Mouse (Mus musculus): ENCODE results near the gene Dnmt3a.
A peak's percentile ranks its signal among the peaks of the same experiment; 100 is the strongest.

Dnmt3a gene

GRCm38 (mm10) chr12:3855762-3856501 lies 50.1 kb downstream of the Dnmt3a start:
- DNase-seq (ENCODE audit: low spot score): no peak

GRCm38 (mm10) chr12:3856748-3857147 lies 50.9 kb downstream of the Dnmt3a start:
- no peak for DNase-seq (ENCODE audit: low spot score)

DNA sequence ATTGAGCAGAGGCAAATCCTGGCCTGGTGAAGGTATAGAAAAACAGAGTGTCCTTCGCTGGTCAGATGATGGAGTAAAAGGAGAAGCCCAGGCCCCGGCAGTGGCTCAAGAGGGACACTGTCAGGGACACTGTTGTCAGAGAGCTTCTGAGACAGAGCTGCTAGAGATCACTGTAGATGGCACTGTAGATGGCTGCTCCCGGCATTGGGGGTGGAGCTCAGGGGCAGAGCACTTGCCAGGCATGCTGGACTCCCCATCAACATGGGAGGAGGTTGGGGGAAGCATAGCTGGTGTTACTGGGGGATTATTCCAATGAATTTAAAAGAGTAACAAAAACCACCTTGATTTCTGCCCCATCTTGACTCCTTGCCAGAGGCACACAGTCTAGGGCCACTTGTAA lies 51.4 kb downstream of the Dnmt3a start:
- no peak for DNase-seq (ENCODE audit: low spot score)

- no peak for DNase-seq (ENCODE audit: low spot score)
Observed at GRCm38 (mm10) chr12:3857773-3858172, 52.0 kb downstream of the Dnmt3a start.

- no peak for DNase-seq (ENCODE audit: low spot score)
Observed at GRCm38 (mm10) chr12:3858754-3859153, 52.9 kb downstream of the Dnmt3a start.

GRCm38 (mm10) chr12:3859545-3859944 lies 53.7 kb downstream of the Dnmt3a start:
- DNase-seq (ENCODE audit: low spot score): no peak

DNA sequence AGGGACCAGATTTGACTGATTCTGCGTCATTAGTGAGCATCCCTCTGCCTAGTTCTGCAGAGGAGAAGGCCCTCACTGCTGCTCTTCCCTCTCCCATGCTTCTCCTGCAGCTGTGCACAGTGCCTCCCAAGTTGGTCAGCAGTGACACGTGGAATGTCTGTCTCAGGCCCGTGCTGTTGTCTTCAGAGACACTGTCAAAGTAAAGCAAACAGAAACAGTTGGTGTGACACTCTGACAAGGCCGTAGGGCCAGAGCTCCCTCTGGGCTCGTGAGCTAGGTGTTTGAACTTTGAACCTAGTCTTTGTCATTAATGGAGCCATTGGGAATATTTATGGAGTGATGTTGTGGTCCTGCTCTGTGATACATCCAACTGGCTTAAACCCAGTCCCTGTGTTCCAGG lies 54.2 kb downstream of the Dnmt3a start:
- no peak for DNase-seq (ENCODE audit: low spot score)

- no peak for DNase-seq (ENCODE audit: low spot score)
Observed at GRCm38 (mm10) chr12:3861665-3862228, 55.9 kb downstream of the Dnmt3a start.

DNA sequence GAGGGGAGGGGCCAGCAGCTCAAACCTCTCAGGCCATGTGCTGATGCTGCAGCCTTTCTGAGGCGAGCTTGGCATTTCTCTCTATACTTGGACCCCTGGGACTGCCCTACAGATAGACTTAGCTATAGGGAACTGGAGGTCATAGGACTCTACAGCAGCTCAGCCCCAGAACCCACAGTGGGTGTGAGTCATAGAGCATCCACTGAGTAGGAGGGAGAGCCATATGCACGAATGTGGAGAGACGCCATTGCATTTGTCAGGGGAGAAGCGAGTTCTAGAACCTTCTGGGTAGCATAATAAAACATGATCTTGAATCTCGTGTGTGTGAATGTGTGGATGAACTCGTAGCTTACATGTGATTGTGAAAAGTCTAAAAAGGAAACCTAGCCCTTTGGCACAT lies 56.4 kb downstream of the Dnmt3a start:
- no peak for DNase-seq (ENCODE audit: low spot score)

DNA sequence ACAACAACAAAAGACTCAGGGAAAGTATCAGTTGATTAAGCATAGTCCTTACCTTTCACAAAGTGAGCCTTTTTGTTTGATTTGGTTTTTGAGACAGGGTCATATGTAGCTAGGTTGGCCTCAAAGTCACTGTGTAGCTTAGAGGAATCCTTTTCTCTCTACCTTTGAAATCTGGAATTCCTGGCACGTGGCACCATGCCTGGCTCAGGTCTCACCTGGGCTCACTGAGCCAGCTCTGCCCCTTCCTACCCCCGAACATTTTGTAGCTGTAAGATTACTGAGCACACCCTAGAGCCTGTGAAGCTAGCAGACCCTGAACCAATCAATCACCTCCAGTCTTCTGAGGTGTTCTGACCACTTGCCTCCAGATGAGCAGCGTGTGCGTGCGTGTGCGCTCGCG lies 58.4 kb downstream of the Dnmt3a start:
- DNase-seq (ENCODE audit: low spot score): no peak

- no peak for DNase-seq (ENCODE audit: low spot score)
Observed at GRCm38 (mm10) chr12:3865594-3865993, 59.8 kb downstream of the Dnmt3a start.

- no peak for DNase-seq (ENCODE audit: low spot score)
Observed at GRCm38 (mm10) chr12:3866654-3867370, 61.0 kb downstream of the Dnmt3a start.

- DNase-seq (ENCODE audit: low spot score): no peak
Observed at GRCm38 (mm10) chr12:3868115-3868514, 62.3 kb downstream of the Dnmt3a start.

DNA sequence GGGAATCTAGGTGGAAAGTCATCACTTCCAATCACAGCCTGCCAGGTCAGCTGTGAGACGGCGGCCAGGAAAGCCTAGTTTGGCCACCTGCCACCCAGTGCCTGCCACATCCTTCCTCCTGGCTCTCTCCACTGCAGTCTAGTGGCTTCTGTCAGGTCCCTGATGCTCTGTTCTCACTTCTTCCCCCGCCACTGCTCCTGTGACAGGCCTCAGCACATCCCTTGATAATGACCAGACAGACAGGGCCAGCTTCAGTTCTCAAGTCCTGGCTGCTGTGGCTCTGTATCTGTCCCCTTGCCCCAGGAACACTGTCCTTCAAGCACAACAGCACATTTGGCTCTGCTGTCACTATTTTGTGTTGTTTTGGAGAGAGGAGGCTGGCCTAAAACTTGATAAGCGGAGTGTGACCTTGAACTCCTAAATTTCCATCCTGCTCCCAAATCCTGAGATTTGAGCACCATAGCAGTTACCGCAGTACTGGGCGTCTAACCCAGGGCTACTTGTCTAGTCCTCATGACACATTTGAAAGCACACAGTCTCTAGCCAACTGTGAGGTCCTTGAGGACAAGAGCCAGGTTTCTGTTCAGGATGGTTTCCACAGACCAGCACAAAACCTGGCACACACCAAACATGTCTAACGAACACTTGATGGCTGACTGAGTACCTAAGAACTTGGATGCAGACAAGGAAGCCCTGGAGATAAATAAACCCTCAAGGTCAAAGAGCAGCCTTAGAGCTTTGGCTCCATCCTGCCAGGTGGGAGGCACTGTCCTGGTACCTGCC lies 63.1 kb downstream of the Dnmt3a start:
- no peak for DNase-seq (ENCODE audit: low spot score)

DNA sequence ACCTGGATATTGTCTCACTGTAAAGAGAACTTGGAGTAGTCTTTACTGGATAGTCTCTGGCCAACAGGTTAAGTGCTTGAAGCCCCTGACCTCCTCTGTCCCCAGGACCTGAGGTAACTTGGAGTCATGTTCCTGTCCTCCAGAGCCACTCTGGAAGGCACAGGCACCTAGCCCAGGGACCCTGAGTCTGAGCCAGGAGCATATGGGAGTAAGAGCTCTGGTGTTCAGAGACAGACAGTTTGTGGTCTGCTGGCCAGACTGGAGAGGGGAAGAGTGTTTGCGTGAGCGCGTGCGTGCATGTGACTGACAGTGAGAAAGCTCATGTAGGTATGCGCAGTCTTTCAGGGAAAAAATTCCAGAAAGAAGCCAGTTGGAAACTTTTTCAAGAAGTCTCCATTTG lies 64.2 kb downstream of the Dnmt3a start:
- DNase-seq (ENCODE audit: low spot score): no peak

- DNase-seq (ENCODE audit: low spot score): peak; percentile 19
Observed at GRCm38 (mm10) chr12:3870859-3871462, 65.2 kb downstream of the Dnmt3a start.

DNA sequence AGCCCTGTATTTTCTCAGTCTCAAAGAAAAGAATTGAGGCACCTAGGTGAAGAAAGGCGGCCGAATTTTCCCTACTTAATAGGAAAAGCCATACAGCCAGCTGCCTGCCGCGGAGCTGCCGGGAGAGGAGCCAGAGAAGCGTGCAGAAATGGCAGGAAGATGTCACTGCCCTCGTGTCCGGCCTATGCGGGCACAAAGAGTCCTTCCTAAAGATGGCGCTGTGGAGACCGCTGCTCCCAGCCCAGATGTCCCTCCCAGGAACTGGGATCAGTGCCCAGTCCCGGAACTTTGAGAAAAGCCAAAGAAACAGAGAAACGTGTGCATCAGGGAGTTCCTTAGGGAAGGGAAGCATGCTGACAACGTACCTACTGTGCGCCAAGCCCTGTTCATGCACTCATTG lies 65.8 kb downstream of the Dnmt3a start:
- DNase-seq (ENCODE audit: low spot score): peak; percentile 28

GRCm38 (mm10) chr12:3872410-3873230 lies 66.8 kb downstream of the Dnmt3a start:
- DNase-seq (ENCODE audit: low spot score): no peak

DNA sequence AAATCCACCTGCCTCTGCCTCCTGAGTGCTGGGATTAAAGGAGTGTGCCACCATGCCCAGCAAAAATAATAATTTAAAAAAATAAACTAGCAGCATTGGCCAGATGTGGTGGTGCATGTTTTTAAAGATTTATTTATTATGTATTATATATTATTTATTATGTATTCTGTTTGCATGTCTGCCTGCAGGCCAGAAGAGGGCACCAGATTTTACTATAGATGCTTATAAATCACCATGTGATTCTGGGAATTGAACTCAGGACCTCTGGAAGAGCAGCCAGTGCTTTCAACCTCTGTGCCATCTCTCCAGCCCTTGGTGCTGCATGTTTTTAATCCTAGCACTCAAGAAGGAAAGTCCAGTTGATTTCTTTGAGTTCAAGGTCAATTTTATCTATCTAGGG lies 69.7 kb downstream of the Dnmt3a start:
- DNase-seq (ENCODE audit: low spot score): no peak

- DNase-seq (ENCODE audit: low spot score): no peak
Observed at GRCm38 (mm10) chr12:3877376-3877775, 71.6 kb downstream of the Dnmt3a start.

- DNase-seq (ENCODE audit: low spot score): no peak
Observed at GRCm38 (mm10) chr12:3881474-3881873, 75.7 kb downstream of the Dnmt3a start.

All from c-Kit-positive CD71-positive TER-119-positive erythroid progenitor cells, embryonic 14.5 days (primary cell).